Mouse (Mus musculus): Measurements from ENCODE around the gene Herpud1.

DNA sequence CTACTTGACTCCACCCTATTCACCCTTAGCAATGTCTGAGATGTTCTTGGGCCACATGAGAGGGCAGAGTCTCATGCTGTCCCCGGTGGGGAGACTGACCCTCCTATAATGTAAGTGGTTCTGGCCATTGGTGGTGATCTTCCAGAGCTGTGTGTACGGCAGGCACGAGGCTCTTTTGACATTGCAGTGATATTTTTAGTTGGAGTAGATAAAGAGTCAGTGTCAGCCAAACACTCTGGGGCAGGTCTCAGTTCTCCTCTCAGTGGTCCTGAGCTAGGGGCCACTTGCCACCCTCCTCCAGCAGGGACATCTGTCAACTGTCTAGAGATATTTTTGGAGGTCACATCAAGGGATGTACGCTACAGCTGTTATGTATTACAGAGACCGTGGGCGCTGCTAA, 29.0 kb upstream of the Herpud1 start:
- TF ChIP-seq CTCF (IDR thresholded peaks at IDR 0.05; ENCODE audit: low read depth, low read length) = no peak
- TF ChIP-seq POLR2A (IDR thresholded peaks at IDR 0.05; ENCODE audit: borderline replicate concordance, low read depth, low read length) = no peak

Data from bone marrow macrophage, adult 2 months (primary cell).